Mouse (Mus musculus) CH12.LX (cell line): ENCODE measurements at regions not wholly inside any gene's neighbourhood (a gene's known extent, or its start where the extent isn't known, plus 50 kb on each side); places are given as distances from the start of the nearest gene placed in this dataset.

Source experiments
- BHLHE40 ChIP-seq: IDR thresholded peaks from 2 replicates; pipeline ENCODE4 v1.6.1; 2011; ENCODE audit warnings: mild to moderate bottlenecking, low read depth, low read length, improper control_type of control experiment
- CTCF ChIP-seq, 2 experiments: IDR thresholded peaks in 1 of 2; conservative IDR thresholded peaks in 1 of 2; 2 replicates each; pipeline ENCODE4 v1.5.1; 2011 to 2012; ENCODE audit warnings: low read depth in 2 of 2, low read length in 2 of 2, improper control_type of control experiment in 1 of 2, inconsistent platforms in 1 of 2, mild to moderate bottlenecking in 1 of 2, moderate library complexity in 1 of 2
- EP300 ChIP-seq: IDR thresholded peaks from 2 replicates; pipeline ENCODE4 v1.6.1; 2011; ENCODE audit warnings: low read length, improper control_type of control experiment
- ETS1 ChIP-seq: conservative IDR thresholded peaks from 2 replicates; pipeline ENCODE4 v1.6.1; 2012; ENCODE audit warnings: low read depth, mild to moderate bottlenecking, inconsistent platforms, low read length, improper control_type of control experiment, moderate library complexity
- JUN ChIP-seq: IDR thresholded peaks from 2 replicates; pipeline ENCODE4 v1.6.1; 2011; ENCODE audit warnings: low read depth, mild to moderate bottlenecking, low read length, improper control_type of control experiment, moderate library complexity; ENCODE audit not compliant: insufficient read depth
- MAX ChIP-seq: IDR thresholded peaks from 2 replicates; pipeline ENCODE4 v1.6.1; 2011; ENCODE audit warnings: low read length, improper control_type of control experiment
- NELFE ChIP-seq: IDR thresholded peaks from 2 replicates; pipeline ENCODE4 v1.6.1; 2011; ENCODE audit warnings: low read depth, low read length, improper control_type of control experiment
- NRF1 ChIP-seq: IDR thresholded peaks from 2 replicates; pipeline ENCODE4 v1.6.1; 2014; ENCODE audit warnings: low read depth, mild to moderate bottlenecking, inconsistent platforms, low read length, improper control_type of control experiment, moderate library complexity
- POLR2A ChIP-seq: IDR thresholded peaks from 2 replicates; pipeline ENCODE4 v1.6.1; 2011; ENCODE audit warnings: low read depth, mild to moderate bottlenecking, improper control_type of control experiment, low read length
- USF1 ChIP-seq: IDR thresholded peaks from 2 replicates; pipeline ENCODE4 v1.6.1; 2014; ENCODE audit warnings: low read depth, mild to moderate bottlenecking, inconsistent platforms, low read length, improper control_type of control experiment
- ZC3H11A ChIP-seq: IDR thresholded peaks from 2 replicates; pipeline ENCODE4 v1.6.1; 2012; ENCODE audit warnings: low read depth, mild to moderate bottlenecking, inconsistent platforms, low read length, improper control_type of control experiment

GRCm38 (mm10) chr8:91976900-91977585 lies 175.2 kb upstream of the Irx3 start:
- no peak for TF ChIP-seq EP300
- no peak for TF ChIP-seq USF1
- TF ChIP-seq CTCF (conservative IDR thresholded peaks at IDR 0.05 in 1 of 2, IDR thresholded peaks at IDR 0.05 in 1 of 2; ENCODE audit: low read depth in 2 of 2, low read length in 2 of 2) = no peak
- TF ChIP-seq ETS1 = no peak
- TF ChIP-seq POLR2A = no peak
- TF ChIP-seq MAX = no peak
- TF ChIP-seq BHLHE40 = no peak
- no peak for TF ChIP-seq ZC3H11A
- no peak for TF ChIP-seq NELFE
- TF ChIP-seq JUN = no peak
- TF ChIP-seq NRF1 = no peak
